Mouse (Mus musculus) embryonic fibroblast, embryonic 13.5 days (primary cell): ENCODE data around the gene Dhx9. TPM values are rescaled to one million over a fixed set of nuclear protein-coding genes. Genes with fewer than 3 reads are reported as not detected.
"Not testable (repeated sequence)": the region's sequence is repeated elsewhere in the genome, so short reads cannot be mapped to it uniquely, and the experiment has no call there.

Experiments used
- H3K27ac ChIP-seq: 2 replicates; pipeline ENCODE4 v1.5.1; 2012; ENCODE audit warnings: low read length, control low read depth, inconsistent platforms; ENCODE audit not compliant: insufficient read depth
- H3K4me1 ChIP-seq: 2 replicates; pipeline ENCODE4 v1.6.1; 2011; ENCODE audit warnings: low read length; ENCODE audit not compliant: control insufficient read depth, insufficient read depth
- H3K4me3 ChIP-seq: 2 replicates; pipeline ENCODE4 v1.5.1; 2011; ENCODE audit warnings: mild to moderate bottlenecking, control low read depth, low read length; ENCODE audit not compliant: insufficient read depth
- CTCF ChIP-seq: IDR thresholded peaks from 2 replicates; pipeline ENCODE4 v1.5.1; 2011; ENCODE audit warnings: mild to moderate bottlenecking, control low read depth, low read length, moderate library complexity, borderline replicate concordance; ENCODE audit not compliant: insufficient read depth
- POLR2A ChIP-seq: IDR thresholded peaks from 2 replicates; pipeline ENCODE4 v1.6.1; 2011; ENCODE audit warnings: low read depth, mild to moderate bottlenecking, control low read depth, low read length, moderate library complexity
- polyA plus RNA-seq: library from polyadenylated mRNA; stranded (reverse); fragments of >200 nt; gene quantifications from 2 replicates; pipeline ENCODE4 v1.2.4, GENCODE M21; 2011; ENCODE audit warnings: low read depth; ENCODE audit not compliant: missing spikeins, insufficient read length

Gene Dhx9
- polyA plus RNA-seq, 1 experiment: 183 TPM

- Histone ChIP-seq H3K4me3 (no peak overlapping the region), H3K4me1 (peaks cover 3% of the 10 kb centered on the region; the same call in 1 of the 2 replicates), H3K27ac (no peak overlapping the region)
- TF ChIP-seq CTCF (no peak), POLR2A (no peak)
Measured at GRCm38 (mm10) chr1:153424271-153424670, 63.2 kb downstream of the Dhx9 start.

GRCm38 (mm10) chr1:153417805-153418204, 69.7 kb downstream of the Dhx9 start:
- not testable (repeated sequence) for H3K27ac ChIP-seq, H3K4me1 ChIP-seq, H3K4me3 ChIP-seq

- H3K4me1 ChIP-seq, H3K4me3 ChIP-seq, H3K27ac ChIP-seq: not testable (repeated sequence)
Measured at GRCm38 (mm10) chr1:153416271-153416832, 71.1 kb downstream of the Dhx9 start.

- not testable (repeated sequence) for H3K4me1 ChIP-seq, H3K4me3 ChIP-seq, H3K27ac ChIP-seq
Measured at GRCm38 (mm10) chr1:153415742-153416141, 71.7 kb downstream of the Dhx9 start.

DNA sequence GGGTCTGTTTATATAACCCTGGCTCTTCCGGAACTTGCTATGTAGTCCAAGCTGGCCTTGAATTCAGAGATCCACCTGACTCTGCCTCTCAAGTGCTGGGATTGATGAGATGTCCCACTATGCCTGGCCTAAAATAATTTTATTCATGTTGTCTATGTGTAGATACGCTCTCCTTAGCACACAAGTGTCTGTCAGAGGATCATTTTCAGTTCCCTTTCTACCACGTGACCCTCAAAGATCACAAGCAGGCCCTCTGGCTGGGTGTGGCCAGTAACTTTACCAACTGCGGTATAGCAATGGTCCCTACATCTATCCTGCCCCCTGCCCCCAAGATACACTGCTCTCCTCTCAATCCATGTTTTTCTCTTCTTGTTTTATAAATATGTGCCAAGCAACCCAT, 72.5 kb downstream of the Dhx9 start:
- TF ChIP-seq POLR2A: no peak
- no peak for TF ChIP-seq CTCF
- Histone ChIP-seq H3K27ac (no peak overlapping the region), H3K4me1 (no peaks in the 10 kb centered on the region), H3K4me3 (no peak overlapping the region)

GRCm38 (mm10) chr1:153414114-153414723, 73.2 kb downstream of the Dhx9 start:
- H3K27ac ChIP-seq, H3K4me3 ChIP-seq, H3K4me1 ChIP-seq: not testable (repeated sequence)

GRCm38 (mm10) chr1:153413397-153414020, 74.0 kb downstream of the Dhx9 start:
- not testable (repeated sequence) for H3K4me3 ChIP-seq, H3K4me1 ChIP-seq, H3K27ac ChIP-seq

DNA sequence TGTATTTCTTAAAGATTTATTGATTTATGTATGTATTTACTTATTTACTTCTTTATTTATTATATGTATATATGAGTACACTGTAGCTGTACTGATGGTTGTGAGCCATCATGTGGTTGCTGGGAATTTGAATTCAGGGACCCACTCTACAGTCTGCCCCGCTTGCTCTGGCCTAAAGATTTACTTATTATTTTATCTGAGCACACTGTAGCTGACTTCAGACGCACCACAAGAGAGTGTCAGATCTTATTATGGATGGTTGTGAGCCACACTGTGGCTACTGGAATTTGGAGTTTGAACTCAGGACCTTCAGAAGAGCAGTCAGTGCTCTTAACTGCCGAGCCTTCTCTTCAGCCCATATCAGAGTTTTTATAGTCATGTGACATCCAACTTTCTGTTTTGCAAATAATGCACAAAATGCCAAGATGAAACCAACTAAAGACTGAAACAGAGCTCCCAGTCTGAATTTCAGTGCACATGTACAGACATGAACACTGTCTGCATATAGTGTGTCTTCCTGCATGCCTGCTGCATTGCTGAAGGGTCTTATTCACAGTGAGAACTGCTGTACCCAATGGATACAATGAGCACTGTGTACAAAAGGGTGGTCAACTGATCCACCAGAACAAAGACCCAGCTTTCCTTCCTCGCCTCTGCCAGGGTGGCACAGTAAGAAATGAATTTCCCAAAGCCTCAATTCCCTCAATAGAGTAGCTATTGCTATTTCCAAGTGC, 74.6 kb downstream of the Dhx9 start:
- not testable (repeated sequence) for H3K27ac ChIP-seq, H3K4me3 ChIP-seq, H3K4me1 ChIP-seq

DNA sequence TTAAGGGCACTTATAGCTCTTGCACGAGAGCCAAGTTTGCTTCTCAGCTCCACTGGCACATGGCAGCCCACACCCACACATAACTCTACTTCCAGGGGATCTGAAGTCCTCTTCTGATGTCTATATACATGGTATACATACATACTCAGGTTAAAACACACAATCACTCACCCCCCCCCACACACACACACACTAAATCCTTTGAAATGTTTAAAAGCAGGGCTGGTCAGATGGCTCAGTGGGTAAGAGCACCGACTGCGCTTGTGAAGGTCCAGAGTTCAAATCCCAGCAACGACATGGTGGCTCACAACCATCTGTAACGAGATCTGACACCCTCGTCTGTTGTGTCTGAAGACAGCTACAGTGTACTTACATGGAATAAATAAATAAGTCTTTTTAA, 75.7 kb downstream of the Dhx9 start:
- H3K4me3 ChIP-seq: no peak overlapping the region
- no peak overlapping the region for H3K27ac ChIP-seq
- H3K4me1 ChIP-seq: no peaks in the 10 kb centered on the region
- TF ChIP-seq CTCF: no peak
- TF ChIP-seq POLR2A: no peak

DNA sequence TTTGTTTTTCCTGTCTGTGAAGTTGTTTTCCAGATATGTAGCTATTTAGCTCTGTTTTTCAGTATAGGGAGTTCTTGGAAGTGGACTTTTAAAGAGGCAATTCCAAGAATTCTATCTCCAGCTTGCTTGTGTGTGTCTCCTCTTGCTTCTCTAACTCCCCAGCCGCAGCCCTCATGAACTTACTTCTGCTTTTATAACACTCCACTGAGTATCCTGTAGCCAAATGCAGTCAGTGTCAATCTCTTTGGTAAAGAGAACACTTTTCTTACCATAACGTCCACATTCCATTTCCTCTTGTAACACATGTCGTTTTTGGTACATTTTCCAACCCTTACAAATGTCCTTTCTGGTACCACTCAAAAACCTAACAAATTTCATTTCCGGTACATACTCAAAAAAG, 76.5 kb downstream of the Dhx9 start:
- not testable (repeated sequence) for H3K4me3 ChIP-seq, H3K4me1 ChIP-seq, H3K27ac ChIP-seq

DNA sequence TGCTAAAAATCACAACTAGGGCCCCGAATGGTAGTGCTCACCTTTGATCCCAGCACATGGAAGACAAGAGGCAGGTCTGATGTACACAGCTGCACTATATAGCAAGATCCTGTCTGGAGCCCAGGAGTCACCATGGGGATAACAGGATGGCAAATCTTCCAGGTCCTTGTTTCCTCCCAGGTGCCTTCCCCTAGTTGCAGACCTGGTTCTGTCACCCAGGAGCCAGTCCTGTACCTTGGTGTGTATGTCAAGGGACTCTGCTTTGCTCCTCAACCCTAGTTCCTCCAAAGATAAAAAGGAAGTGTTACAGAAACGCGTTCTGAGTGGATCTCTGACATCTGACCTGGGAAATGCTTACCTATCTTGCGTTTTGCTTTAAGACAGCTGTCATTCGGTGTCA, 79.2 kb downstream of the Dhx9 start:
- H3K4me1 ChIP-seq, H3K27ac ChIP-seq, H3K4me3 ChIP-seq: not testable (repeated sequence)

DNA sequence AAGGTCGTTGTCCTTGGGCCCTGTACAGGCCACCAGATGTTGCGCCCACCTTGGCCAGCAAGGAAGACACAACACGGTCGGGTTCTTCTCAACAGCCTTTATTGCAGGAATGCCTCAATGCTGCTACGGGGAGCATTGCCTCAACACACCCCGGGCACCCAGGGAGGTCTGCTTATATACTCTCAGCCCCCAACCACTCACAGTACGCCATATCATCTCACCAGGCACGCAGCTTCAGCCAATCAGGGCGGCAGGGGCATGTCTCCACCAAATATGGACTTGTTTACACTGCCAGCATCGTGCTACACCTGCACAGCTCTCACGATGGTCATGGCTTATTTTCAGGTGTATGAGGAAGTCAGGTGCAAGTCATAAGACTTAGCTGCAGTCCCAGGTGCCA, 79.8 kb downstream of the Dhx9 start:
- not testable (repeated sequence) for H3K27ac ChIP-seq, H3K4me3 ChIP-seq, H3K4me1 ChIP-seq
